Mouse (Mus musculus): Measurements from ENCODE around the gene Csk. TPM values are rescaled to one million over a fixed set of nuclear protein-coding genes. Genes with fewer than 3 reads are reported as not detected.
A peak's percentile ranks its signal among the peaks of the same experiment; 100 is the strongest.

The Csk gene
- total RNA-seq, 2 experiments from 2014 or later: 91.3 to 92.4 TPM

- no peak for DNase-seq (ENCODE audit: low spot score in 2 of 2)
These were observed 5.5 kb upstream of the Csk start for GRCm38 (mm10) chr9:57658970-57659369.

DNA sequence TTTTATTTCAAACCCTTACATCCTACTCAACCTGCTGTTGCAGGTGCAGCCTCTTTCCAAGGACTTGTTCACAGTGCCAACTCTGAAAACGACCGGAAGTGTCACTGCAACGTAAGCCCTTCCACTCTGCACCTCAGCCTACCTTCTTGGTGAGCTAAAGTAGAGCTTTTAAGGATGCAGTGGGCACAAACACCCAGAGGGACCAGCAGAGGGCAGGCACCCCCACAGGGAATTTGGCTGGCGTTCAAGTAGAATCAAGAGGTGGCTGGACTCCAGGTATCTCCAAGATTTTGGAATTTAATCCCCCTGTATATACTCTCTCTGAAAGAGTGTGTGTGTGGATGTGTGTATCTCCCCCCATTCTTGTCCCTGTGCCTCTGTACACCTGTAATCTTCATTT, 4.4 kb upstream of the Csk start:
- no peak for DNase-seq (ENCODE audit: low spot score in 2 of 2)

- DNase-seq (ENCODE audit: low spot score in 2 of 2): no peak
These were observed 3.4 kb upstream of the Csk start for GRCm38 (mm10) chr9:57656631-57657350.

GRCm38 (mm10) chr9:57655749-57656148, 2.3 kb upstream of the Csk start:
- peak; percentile 86 to 96 for DNase-seq (ENCODE audit: low spot score in 2 of 2)

DNA sequence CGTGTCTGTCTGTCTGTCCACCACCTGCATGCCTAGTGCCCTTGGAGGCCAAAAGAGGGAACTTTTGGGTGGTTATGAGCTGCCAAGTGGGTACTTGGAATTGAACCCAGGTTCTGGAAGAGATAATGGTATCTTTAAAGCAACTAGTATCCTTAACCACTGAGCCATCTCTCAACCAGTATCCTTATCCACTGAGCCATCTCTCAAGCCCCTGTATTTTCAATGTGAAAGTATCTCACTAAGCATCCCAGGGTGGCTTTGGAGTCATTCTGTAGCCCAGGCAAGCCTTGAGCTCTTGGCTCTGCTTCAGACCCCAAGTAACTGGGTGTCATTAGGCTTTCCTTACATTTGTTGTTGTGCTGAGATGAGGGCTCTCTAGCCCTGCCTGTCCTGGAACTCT, 1.5 kb upstream of the Csk start:
- no peak for DNase-seq (ENCODE audit: low spot score in 2 of 2)

GRCm38 (mm10) chr9:57652855-57653254, 576 bp downstream of the Csk start:
- DNase-seq (ENCODE audit: low spot score in 2 of 2): no peak

GRCm38 (mm10) chr9:57652351-57652750, 1.1 kb downstream of the Csk start:
- no peak for DNase-seq (ENCODE audit: low spot score in 2 of 2)

DNA sequence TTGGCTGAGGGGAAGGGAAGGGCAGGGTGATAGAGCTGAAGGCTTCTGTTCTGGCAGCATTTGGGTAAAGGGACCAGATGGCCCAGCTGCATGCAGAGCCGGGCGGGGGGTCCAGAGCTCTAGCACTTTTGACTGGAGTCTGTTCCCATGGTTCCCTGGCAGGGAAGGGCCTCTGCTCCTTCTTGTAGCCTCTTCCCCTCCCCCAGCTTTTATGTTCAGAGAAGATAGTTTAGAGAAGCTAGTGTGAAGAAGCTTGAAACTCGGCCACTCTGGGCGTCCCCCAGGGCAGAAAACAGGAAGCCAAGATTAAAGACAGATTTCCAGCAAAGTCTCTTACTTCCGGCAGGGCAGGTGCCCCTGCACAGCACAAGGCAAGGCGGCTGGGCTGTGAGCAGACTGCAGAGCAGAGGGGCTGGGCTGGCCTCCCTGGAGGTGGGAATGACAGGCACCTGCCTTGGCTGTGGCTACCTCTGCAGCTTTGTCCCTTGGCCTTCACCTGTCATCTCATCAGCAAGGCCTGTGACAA, 2.6 kb downstream of the Csk start:
- DNase-seq (ENCODE audit: low spot score in 2 of 2): no peak

- no peak for DNase-seq (ENCODE audit: low spot score in 2 of 2)
These were observed 3.2 kb downstream of the Csk start for GRCm38 (mm10) chr9:57650130-57650785.

- DNase-seq (ENCODE audit: low spot score in 2 of 2): no peak
These were observed 5.9 kb downstream of the Csk start for GRCm38 (mm10) chr9:57647286-57648108.

GRCm38 (mm10) chr9:57646551-57647103, 6.8 kb downstream of the Csk start:
- no peak for DNase-seq (ENCODE audit: low spot score in 2 of 2)

- peak; percentile 84 to 99 for DNase-seq (ENCODE audit: low spot score in 2 of 2)
These were observed 8.2 kb downstream of the Csk start for GRCm38 (mm10) chr9:57644944-57645893.

GRCm38 (mm10) chr9:57644442-57644943, 8.9 kb downstream of the Csk start:
- DNase-seq (ENCODE audit: low spot score in 2 of 2): no peak

DNA sequence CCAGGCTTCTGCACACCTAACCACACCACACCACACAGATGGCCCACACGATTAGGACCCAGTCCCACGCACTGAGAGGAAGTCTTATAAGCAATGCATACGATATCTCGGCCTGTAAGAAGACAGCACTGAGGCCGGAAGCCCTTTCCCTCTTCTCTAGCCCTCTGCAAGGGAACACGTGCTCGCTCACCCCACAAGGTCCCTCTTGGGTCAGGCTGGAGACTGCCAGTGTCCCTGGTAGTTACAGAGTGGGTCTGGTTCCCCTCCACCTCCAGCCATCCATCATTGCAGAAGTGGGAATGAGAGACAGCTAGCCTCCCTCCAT, 9.6 kb downstream of the Csk start:
- no peak for DNase-seq (ENCODE audit: low spot score in 2 of 2)

DNA sequence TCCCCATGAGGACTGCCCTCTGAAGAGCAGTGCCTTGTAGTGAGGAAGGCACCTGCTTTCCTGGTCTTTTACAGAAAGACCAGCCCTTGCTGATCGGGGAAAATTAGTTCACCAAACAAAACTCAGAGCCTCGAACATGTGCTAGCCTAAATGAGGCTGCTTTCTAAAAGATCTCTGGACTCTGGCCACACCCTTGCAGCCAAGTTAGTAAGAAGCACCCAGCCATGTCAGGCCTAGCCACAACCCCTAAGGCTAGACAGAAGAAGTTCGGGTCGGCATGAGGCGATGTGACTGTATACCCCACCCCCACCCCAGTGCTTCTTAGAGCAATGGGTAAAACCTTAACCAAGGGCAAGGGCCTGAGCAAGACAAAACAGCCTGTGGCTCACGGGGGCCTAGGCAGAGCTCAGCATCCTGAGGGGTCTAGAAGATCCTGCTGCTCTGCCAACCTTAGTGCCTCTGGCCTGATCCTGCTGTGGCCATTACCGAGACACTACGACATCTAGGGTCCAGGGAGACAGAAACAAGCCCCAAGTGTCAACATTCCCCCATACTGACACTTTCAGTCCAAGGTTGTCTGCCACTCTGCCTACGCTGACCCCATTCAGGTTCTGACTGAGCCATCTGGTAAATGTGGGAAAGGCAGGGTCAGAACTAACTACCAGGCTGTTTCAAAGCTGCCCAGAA, 10.1 kb downstream of the Csk start:
- DNase-seq (ENCODE audit: low spot score in 2 of 2): no peak

DNA sequence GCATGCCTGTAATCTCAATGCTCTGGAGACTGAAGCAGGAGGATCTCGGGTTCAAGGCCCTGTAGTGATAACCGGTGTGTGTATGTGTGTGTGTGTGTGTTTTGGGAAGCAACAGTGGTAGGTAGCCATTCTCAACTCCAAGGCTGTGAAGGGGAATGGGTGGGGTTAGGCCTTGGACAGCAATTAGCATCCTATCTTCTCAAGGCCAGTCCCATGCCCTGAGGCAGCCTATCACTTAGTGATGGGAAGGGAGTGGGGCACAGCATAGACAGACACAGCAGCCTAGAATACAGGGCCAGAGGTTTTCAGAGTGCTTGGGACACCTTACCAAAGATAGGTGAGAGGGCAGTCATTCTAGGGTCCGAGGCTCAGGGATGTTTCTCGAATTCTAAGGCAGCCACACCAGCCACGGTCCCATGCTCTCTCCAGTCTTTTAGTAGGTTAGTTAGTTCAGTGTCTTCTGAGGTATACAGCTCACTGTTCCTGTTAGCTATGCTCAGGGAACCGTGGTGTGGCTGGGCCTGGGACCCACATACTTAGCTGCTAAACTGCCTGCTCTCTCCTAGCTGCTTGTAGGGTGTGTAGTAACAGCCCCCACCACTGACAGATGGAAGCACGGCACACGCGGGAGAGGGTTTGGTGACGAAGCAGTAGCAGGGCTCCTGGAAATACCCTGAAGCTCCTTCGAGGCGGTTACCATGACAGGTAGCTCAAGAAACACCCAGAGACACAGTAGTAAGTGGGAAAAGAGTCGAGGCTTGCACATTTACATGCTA, 11.5 kb downstream of the Csk start:
- no peak for DNase-seq (ENCODE audit: low spot score in 2 of 2)

DNA sequence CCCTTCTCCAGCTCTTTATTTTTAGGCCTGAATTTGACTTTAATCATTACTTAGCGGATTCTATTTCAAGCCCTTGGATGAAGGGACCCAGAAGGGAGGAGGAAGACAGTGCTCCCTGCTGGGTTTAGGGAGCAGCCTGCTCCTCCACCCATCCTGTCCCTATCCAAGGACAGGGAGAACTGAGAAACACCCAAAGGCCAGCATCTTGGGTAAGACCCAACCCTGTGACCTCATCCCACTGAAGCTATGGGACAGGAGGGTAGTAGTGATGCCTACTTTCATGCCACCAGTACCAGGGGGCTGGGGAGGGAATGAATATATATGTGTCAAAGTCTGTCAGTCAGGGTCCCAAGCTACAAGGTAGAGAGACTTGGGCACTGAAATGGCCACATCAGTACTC, 12.4 kb downstream of the Csk start:
- no peak for DNase-seq (ENCODE audit: low spot score in 2 of 2)

GRCm38 (mm10) chr9:57640384-57640783, 13.0 kb downstream of the Csk start:
- DNase-seq (ENCODE audit: low spot score in 2 of 2): no peak
